Mouse (Mus musculus): ENCODE measurements at regions not wholly inside any gene's neighbourhood (a gene's known extent, or its start where the extent isn't known, plus 50 kb on each side); places are given as distances from the start of the nearest gene placed in this dataset.
"Not testable (repeated sequence)": the region's sequence is repeated elsewhere in the genome, so short reads cannot be mapped to it uniquely, and the experiment has no call there.

- no peak for DNase-seq (ENCODE audit: low read depth, low spot score)
These were observed 799.2 kb downstream of the Rab28 start for GRCm38 (mm10) chr5:40908803-40909202.

GRCm38 (mm10) chr5:40901742-40902141 is 806.2 kb downstream of the Rab28 start:
- DNase-seq (ENCODE audit: low read depth, low spot score): no peak

- DNase-seq (ENCODE audit: low read depth, low spot score): no peak
These were observed 825.1 kb downstream of the Rab28 start for GRCm38 (mm10) chr5:40882886-40883285.

- no peak for DNase-seq (ENCODE audit: low read depth, low spot score)
These were observed 830.2 kb downstream of the Rab28 start for GRCm38 (mm10) chr5:40877756-40878155.

GRCm38 (mm10) chr5:40862349-40862748 is 845.6 kb downstream of the Rab28 start:
- DNase-seq (ENCODE audit: low read depth, low spot score): not testable (repeated sequence)
